Mouse (Mus musculus) embryo, embryonic 9.5 days (tissue): Measurements from ENCODE around the gene Dph2.

Source experiments
- DNase-seq: peaks from one replicate; pipeline ENCODE4 v3.0.0-alpha.2; 2017; ENCODE audit errors: extremely low spot score

Dph2 gene

GRCm38 (mm10) chr4:117912131-117912561 lies 20.3 kb upstream of the Dph2 start:
- no peak for DNase-seq

- DNase-seq, result no peak
Observed at GRCm38 (mm10) chr4:117908834-117909453, 17.1 kb upstream of the Dph2 start.

GRCm38 (mm10) chr4:117906196-117906595 lies 14.4 kb upstream of the Dph2 start:
- DNase-seq, result no peak

- DNase-seq, result no peak
Observed at GRCm38 (mm10) chr4:117904761-117905160, 12.9 kb upstream of the Dph2 start.

GRCm38 (mm10) chr4:117904094-117904493 lies 12.3 kb upstream of the Dph2 start:
- no peak for DNase-seq

GRCm38 (mm10) chr4:117898111-117898510 lies 6.3 kb upstream of the Dph2 start:
- no peak for DNase-seq

GRCm38 (mm10) chr4:117896031-117896430 lies 4.2 kb upstream of the Dph2 start:
- DNase-seq, result no peak

- no peak for DNase-seq
Observed at GRCm38 (mm10) chr4:117895339-117895738, 3.5 kb upstream of the Dph2 start.

GRCm38 (mm10) chr4:117894601-117895000 lies 2.8 kb upstream of the Dph2 start:
- DNase-seq, result no peak

GRCm38 (mm10) chr4:117893376-117893775 lies 1.5 kb upstream of the Dph2 start:
- DNase-seq, result peak; percentile 43

GRCm38 (mm10) chr4:117890750-117891149 lies 1.1 kb downstream of the Dph2 start:
- no peak for DNase-seq

GRCm38 (mm10) chr4:117890031-117890430 lies 1.8 kb downstream of the Dph2 start:
- no peak for DNase-seq

GRCm38 (mm10) chr4:117889471-117889870 lies 2.4 kb downstream of the Dph2 start:
- no peak for DNase-seq

GRCm38 (mm10) chr4:117887920-117888319 lies 3.9 kb downstream of the Dph2 start:
- no peak for DNase-seq

- peak; percentile 89 for DNase-seq
Observed at GRCm38 (mm10) chr4:117887133-117887532, 4.7 kb downstream of the Dph2 start, which contains the start of gene Atp6v0b. Gene Atp6v0b (minus strand): TSS chr4:117887333.

- DNase-seq, result no peak
Observed at GRCm38 (mm10) chr4:117886644-117887043, 5.2 kb downstream of the Dph2 start.

- DNase-seq, result no peak
Observed at GRCm38 (mm10) chr4:117885994-117886393, 5.8 kb downstream of the Dph2 start.

- no peak for DNase-seq
Observed at GRCm38 (mm10) chr4:117885093-117885492, 6.7 kb downstream of the Dph2 start.

GRCm38 (mm10) chr4:117884146-117884545 lies 7.7 kb downstream of the Dph2 start:
- DNase-seq, result no peak

GRCm38 (mm10) chr4:117882701-117883691 lies 8.8 kb downstream of the Dph2 start, which contains the start of gene B4galt2:
Gene B4galt2 (minus strand): TSS chr4:117883487.
- DNase-seq, result peak; percentile 76

GRCm38 (mm10) chr4:117878703-117879102 lies 13.1 kb downstream of the Dph2 start:
- no peak for DNase-seq

GRCm38 (mm10) chr4:117878301-117878700 lies 13.5 kb downstream of the Dph2 start:
- DNase-seq, result no peak

GRCm38 (mm10) chr4:117873615-117874014 lies 18.2 kb downstream of the Dph2 start:
- no peak for DNase-seq
